Mouse (Mus musculus) heart, postnatal 14 days (tissue): ENCODE measurements at regions not wholly inside any gene's neighbourhood (a gene's known extent, or its start where the extent isn't known, plus 50 kb on each side); places are given as distances from the start of the nearest gene placed in this dataset.

ENCODE experiments used
- DNase-seq, 2 experiments: peaks; one replicate each; pipeline ENCODE4 v3.0.0; 2021 to 2022
- intact Hi-C: fragments of 180-260 bp; cut with DNase I; formaldehyde crosslinking; loops from one replicate; pipeline ENCODE4 v1.15.1; 2025

- DNase-seq, result no peak
- intact Hi-C loops, result no loop called here
Observed at GRCm38 (mm10) chr2:101476862-101477261, 147.7 kb upstream of the Rag2 start.

GRCm38 (mm10) chr2:101490207-101490606 lies 134.3 kb upstream of the Rag2 start:
- no peak for DNase-seq
- intact Hi-C loops, result no loop called here

DNA sequence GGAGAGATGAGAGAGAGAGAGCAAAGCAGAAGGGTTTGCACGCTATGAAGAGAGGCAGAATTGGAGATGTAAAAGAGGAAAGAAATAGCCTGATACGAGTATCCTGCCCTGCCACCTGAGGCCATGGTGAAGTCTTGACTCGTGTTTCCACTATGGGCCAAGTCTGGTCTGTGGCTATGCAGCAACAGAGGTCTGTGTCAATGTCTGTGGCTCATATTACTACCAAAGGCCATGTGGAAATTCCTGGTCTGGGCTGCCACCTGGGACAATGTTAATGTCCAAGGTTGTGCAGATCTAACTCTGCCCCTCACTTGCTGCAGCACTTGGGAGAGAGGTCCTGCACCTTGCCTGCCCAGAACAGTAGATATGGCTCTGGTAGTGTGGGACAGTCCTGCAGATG lies 132.8 kb upstream of the Rag2 start:
- intact Hi-C loops, result no loop called here
- DNase-seq, result no peak

- intact Hi-C loops, result no loop called here
- no peak for DNase-seq
Observed at GRCm38 (mm10) chr2:101508116-101508515, 116.4 kb upstream of the Rag2 start.
